Mouse (Mus musculus) hindlimb bud, embryonic 11.5 days (tissue): ENCODE results near the gene Plpp3.
"Not testable (repeated sequence)": the region's sequence is repeated elsewhere in the genome, so short reads cannot be mapped to it uniquely, and the experiment has no call there.

Source experiments
- DNase-seq: peaks from one replicate; pipeline ENCODE4 v3.0.0-alpha.2; 2012; ENCODE audit warnings: low read depth, low spot score; ENCODE audit errors: extremely low spot score

Gene Plpp3

DNA sequence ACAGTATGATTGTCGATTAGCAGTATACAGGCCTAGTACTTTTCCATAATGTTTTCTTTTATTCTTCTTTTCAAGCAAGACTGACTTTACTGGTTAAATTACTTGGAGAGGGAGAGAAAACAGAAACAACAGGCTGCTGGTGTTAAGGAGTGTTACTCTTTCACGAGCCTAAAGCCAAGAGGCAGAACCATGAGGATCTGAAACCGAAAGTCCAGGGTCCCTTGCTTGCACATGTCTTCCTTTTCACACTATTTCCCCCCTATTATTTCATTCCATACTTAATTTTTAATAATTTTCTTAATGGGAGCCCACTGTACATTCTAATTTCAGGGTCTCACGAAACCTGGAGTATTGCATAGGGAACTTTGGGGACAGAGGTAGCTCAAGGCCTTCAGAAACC is 97.2 kb downstream of the Plpp3 start:
- DNase-seq: no peak

- DNase-seq: no peak
Observed at GRCm38 (mm10) chr4:105255185-105255584, 98.0 kb downstream of the Plpp3 start.

- no peak for DNase-seq
Observed at GRCm38 (mm10) chr4:105257667-105258560, 100.8 kb downstream of the Plpp3 start.

GRCm38 (mm10) chr4:105260385-105260784 is 103.2 kb downstream of the Plpp3 start:
- peak; percentile 41 for DNase-seq

GRCm38 (mm10) chr4:105260893-105261769 is 104.0 kb downstream of the Plpp3 start:
- no peak for DNase-seq

DNA sequence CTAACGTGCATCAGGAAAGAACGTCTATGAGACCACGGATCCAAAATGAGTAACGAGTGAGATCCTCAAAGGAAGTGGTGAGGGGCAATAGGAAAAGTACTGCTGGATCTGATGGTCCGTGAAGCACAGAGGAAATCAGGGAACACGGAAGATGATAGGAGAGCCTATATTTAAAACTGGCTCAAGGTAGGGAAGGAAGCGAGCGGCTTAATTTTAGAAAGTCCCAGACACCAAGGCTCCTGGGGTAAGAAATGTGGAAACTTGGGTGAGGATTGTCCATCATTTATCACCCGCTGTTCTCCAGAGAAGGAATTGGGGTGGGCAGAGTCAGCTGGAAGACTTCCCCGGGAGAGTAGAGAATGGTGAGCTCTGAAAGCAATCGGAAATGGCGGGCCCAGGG is 105.2 kb downstream of the Plpp3 start:
- no peak for DNase-seq

GRCm38 (mm10) chr4:105263600-105263999 is 106.5 kb downstream of the Plpp3 start:
- no peak for DNase-seq

GRCm38 (mm10) chr4:105265041-105265440 is 107.9 kb downstream of the Plpp3 start:
- no peak for DNase-seq

- DNase-seq: no peak
Observed at GRCm38 (mm10) chr4:105265678-105266077, 108.5 kb downstream of the Plpp3 start.

DNA sequence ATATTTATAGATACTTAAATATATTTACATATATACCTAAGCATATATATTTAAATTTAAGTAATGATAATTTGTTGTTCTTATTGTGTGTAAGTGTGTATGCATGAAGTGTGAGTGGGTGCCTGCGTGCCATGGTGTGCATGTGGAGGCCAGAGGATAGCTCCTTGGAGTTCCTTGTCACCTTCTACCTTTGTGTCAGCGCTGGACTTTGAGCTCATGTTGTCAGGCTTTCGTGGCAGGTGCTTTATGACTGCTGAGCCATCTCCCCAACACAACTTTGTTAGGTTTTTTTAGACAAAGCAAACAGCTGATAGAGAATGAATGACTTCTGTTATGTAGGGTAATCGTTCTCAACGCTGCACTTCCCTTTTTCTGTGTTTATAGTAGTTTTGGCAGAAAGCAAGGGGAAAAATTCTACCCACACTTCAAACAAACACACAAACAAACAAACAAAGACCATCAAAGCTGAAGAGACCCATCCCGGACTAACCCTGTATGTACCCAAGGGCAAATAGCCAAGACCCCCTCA is 111.1 kb downstream of the Plpp3 start:
- DNase-seq: no peak

DNA sequence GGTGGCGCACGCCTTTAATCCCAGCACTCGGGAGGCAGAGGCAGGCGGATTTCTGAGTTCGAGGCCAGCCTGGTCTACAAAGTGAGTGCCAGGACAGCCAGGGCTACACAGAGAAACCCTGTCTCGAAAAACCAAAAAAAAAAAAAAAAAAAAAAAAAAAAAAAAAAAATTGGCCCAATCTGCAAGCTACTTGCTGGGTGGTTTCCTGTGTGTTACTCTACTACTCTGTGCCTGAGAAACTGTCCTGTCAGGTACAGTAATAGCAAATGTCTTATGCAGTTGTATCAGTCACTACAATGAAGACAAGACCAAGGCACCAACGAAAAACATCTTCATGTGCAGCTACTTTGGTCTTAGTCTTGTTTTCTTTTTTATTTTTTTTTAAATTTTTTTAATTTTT is 112.3 kb downstream of the Plpp3 start:
- not testable (repeated sequence) for DNase-seq

DNA sequence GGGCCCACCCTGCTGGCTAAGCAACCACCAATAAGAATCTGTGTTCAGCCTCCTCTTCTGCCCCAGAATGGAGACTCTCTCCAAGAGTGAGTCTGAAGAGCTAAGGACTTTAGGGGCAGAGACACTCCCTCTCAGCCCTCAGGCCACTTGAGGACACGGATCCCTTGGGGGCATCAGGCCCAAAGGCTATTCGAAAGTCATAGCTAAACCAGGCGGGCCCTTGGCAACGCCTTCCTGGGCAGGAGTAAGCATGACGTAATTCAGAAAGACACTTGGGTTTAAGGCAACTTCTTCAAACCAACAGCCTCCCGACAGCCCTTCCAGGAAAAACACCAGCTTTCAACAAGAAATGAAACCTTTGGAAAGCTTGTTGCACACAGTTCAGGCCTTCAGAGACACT is 114.0 kb downstream of the Plpp3 start:
- DNase-seq: no peak

- no peak for DNase-seq
Observed at GRCm38 (mm10) chr4:105273034-105273433, 115.9 kb downstream of the Plpp3 start.

DNA sequence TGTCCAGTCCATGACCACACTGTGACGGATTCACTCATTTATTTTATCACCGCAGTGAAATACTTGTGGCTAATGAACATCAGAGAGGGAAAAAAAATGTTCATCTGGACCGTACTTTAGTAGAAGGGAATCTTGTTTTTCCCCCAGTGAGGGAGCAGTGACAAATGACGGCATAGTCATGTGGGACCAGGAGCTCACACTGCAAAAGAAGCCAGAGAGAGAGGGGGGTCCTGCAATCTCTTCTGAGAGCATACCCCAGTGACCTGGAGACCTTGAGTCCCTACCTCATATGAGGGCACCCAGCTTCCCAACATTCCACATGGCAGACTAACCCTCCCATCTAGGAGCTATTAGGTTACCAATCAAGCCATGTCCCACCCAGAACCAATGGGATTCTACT is 116.3 kb downstream of the Plpp3 start:
- no peak for DNase-seq

GRCm38 (mm10) chr4:105275616-105276015 is 118.5 kb downstream of the Plpp3 start:
- no peak for DNase-seq

DNA sequence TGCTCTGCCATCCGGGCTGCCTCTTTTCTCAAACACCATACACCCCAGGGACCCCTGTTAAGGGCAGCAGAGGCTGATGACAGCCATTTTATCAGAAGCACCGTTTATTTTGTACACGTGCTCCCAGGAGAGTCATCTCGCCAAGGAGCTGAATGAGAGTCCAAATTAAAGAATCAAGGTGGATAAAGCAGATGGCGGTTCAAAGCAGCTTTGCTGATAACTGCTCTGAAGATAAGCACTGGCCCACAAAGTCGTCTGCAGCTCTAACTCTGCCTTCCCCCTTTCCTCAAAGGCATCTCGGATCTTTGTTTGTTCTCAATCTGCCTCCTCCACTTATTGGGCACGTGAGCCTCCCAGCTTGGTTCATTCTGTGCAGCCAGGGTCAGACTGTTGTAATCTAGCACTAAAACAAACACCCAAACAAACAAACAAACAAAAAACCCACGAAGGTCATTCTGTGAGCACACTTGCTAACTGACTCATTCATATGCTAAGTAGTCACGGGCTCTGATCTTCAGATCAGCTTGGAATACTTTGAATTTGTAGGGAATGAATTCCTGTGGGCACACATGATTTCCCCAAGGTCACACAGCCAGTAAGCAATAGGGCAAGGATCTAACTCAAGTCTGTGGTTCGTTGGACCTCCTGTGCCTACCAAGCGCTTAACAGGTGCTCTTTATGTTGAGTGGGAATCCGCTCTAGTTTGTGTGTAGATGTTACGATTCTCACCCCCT is 119.1 kb downstream of the Plpp3 start:
- no peak for DNase-seq

GRCm38 (mm10) chr4:105278161-105278560 is 121.0 kb downstream of the Plpp3 start:
- no peak for DNase-seq

DNA sequence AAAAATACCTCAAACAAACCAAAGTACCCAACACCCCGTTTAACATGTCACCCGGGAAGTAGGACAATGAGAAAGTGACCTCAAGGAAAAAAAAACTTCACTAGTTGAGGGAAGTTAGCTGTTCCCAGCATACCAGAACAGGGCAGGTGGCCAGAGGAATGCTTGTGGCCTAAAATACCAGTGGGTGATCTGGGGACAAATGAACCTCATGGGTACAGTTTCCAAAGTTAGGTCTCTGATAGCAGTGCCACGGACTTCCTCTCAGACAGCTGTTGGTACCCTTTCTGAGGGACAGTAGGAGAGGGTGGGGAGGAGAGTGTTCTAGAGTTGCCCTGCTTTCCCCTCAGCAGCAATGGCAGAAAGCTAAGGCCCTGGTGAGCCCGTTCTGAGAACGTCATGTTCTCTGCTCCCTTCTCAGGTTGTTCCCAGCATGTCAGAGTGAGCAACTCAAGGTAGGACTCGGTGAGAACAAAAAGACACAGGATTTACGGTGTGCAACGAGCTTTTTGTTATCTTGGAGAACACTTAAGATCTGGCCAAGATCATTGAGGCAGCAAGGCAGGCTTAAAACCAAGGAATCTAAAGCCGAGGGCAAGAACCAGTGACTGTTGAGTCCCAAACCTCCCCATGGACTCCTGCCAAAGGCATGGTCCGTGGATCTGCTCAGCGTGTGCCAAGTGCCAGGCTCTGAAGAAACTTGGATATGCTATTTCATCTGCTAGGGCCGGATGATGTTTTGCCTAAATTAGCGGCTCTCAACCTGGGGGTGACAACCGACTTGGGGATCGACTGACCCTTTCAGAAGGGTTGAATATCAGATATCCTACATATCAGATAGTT is 121.6 kb downstream of the Plpp3 start:
- DNase-seq: no peak

DNA sequence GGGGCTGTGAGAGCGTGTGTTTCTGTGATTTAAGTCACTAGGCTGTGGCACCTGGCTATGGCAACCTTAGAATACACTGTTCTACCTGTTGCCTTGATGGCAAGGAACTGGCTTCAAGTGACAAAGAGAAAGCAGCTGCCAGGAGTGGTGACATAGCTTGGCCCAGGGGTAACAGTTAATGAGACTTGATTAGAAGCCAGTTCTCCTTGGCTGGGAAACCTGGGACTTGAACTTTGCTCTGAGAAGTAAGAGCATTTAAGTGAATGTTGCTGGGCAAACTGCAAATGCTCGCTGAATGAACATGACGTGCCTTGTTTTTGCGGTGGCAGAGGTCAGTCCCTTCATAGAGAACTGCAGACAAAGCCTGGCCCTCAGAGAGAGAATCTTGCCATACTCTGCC is 122.7 kb downstream of the Plpp3 start:
- no peak for DNase-seq

DNA sequence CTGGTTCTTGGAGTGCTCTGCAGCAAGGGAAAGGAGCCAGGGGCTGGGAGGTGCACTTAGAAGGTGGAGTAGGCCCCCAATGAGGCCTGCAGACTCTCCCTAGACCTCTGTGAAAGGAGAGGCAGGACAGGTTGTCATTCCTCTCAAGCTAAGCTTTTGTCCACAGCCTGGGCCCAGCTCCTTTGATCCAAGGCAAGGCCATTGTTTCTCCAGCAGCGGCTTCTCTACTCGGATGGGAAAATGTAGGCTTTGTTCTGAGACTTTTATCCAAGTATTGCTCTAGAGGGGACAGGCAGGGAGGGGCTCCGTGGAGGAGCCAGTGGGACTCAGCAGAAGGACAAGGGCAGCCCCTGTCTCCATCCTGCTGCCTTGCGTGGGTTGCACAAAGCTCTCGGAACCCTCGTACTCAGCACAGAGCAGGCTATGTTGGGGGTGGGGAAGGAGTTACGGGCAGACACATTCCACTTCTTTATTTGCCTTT is 124.6 kb downstream of the Plpp3 start:
- no peak for DNase-seq
